Mouse (Mus musculus): Measurements from ENCODE around the gene Ssh2. TPM values are rescaled to one million over a fixed set of nuclear protein-coding genes. Genes with fewer than 3 reads are reported as not detected.

The Ssh2 gene
- polyA plus RNA-seq, 1 experiment from 2014 or later = 8.1 TPM

DNA sequence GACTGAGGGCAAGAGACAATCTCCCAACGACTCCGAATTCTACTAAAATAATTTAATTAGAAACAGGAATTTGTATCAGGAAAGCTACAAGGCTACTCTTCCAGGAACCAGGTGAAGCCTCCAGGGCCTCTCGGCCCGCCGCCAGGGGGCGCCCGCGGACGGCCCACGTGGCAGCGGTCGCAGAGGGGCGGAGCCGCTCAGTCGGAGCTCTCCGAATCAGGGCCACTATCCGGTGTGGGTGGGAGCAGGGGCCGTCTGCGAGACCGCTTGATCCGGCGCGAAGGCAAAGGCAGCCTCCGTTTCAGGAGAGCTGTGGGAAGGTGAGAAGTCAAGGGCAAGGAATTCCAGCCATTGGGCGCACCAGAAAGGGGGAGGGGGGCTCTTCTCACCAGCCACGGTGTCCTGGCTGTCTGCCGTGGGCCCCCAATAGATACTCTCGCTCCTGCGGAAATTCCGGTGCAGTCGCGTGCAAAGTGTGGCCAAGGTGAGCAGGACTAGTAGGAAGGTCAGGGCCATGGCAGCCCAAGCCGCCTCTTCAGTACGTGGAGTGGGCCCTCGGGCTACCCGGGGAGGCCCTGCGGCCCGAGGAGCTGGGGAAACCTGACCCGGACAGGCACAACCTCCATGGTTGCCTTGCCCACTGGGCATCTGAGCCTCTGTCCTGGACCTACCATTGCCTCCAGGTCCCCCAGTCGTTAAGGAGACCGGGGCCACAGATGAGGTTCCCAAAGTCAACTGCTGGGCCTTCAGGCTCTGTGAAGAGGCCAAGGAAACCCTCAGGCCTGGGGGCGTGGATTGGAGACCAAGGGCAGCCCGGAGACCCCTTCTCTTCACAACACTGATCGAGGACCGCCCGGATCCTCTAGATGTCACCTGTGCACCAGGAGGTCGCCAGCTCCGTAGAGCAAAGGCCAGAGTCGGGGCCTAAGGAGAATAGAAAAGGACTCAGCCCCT is 292.3 kb downstream of the Ssh2 start:
- Histone ChIP-seq H3K36me3 (peaks cover 59% of the 10 kb centered on the region), H3K4me2 (peak overlapping the region; percentile 87), H3K4me3 (replicated peaks) (peak overlapping the region; percentile 45), H3K27me3 (no peaks in the 10 kb centered on the region), H3K27ac (peak overlapping the region; percentile 71), H3K9me3 (replicated peaks) (no peaks in the 10 kb centered on the region), H3K4me1 (peaks cover 36% of the 10 kb centered on the region), H3K9ac (peak overlapping the region; percentile 52)
- ATAC-seq (replicated peaks; ENCODE audit: low FRiP score) = peak; percentile 53
- 14% methylated on average over 49 of the region's 49 CpGs for WGBS

Other genes with a start within 250 kb of the Ssh2 start
- gene Slc6a4, start 217.7 kb upstream of the Ssh2 start, polyA plus RNA-seq (2015; fragmentation: Nextera tagmentation; extraction: Ambion mirVana) = 1.6 and 2.1 TPM in 2 replicates
- 75.1 and 77.7 TPM in 2 replicates for gene Nsrp1, start 137.9 kb upstream of the Ssh2 start, polyA plus RNA-seq (2015; fragmentation: Nextera tagmentation; extraction: Ambion mirVana)
- 0.08 and 0.18 TPM in 2 replicates for gene Efcab5, start 27.3 kb upstream of the Ssh2 start, polyA plus RNA-seq (2015; fragmentation: Nextera tagmentation; extraction: Ambion mirVana)
- 0.48 and 0.59 TPM in 2 replicates for gene Coro6, start 246.1 kb downstream of the Ssh2 start, polyA plus RNA-seq (2015; fragmentation: Nextera tagmentation; extraction: Ambion mirVana)

Data from kidney, embryonic 15.5 days (tissue).